Mouse (Mus musculus) spleen, postnatal 10 days (tissue): Measurements from ENCODE around the gene Lhx1.
A peak's percentile ranks its signal among the peaks of the same experiment; 100 is the strongest.

Experiments used
- DNase-seq, 2 experiments: peaks; one replicate each; pipeline ENCODE4 v3.0.0; 2021 to 2022; ENCODE audit warnings: low spot score in 2 of 2

The Lhx1 gene

DNA sequence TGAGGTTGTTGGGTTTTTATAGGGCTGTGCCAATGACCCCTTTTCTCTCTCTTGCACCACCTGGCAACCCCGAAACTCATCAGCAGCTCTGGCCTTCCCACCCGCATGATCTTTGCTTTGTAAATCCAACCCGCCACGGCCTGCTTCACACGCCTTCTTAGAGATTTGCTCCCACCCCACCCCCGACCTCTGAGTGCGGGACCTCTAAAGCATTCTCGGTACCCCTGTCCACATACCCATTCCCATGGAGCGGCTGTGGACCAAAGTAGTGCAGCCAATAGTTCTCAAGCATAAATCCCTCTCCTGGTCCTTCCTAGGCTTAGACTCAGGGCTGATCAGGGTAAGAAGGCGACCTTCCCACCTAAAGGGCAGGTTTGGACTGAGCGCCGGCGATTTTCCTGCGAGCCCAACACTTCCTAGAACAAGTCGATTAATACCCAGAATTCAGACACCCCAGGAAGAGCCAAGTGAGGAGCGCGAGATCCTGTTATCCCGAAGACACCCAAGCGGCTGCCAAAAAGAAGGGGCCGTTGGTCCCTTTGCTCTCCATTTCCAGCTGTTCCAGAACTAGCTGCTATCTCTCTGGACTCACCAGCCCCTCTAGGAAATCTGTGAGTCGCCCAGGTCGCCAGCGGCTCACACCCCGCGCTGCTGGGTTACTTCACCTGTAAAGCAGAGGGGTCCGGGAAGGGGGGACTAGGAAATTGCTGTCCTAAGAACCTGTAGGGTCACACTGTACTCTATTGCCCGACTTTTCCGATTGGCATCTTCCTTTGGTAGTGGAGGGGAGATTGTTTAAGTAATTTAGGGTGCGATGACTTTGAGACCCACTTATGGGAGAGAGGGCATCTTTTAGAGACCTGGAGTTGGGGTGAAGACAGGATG, 1.9 kb upstream of the Lhx1 start:
- DNase-seq = no peak

DNA sequence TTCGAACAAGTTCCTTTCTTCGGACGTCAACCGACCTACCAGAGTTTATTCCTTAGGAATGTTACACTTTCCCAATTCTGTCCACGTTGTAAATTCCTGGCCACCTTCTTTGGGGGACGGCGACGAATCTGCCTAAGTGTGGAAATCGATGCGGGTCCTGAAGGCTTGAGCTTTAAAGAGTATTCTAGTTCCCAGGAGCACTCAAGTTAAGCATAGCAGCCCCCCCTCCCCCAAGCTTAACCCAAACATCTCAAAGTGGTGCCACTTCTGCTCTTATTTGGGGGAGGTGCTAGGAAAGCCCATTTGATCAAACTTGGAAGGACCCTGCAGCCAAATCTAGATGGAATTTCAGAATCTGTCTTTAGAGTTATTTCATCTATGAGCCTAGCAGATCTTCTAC, 1.1 kb upstream of the Lhx1 start:
- no peak for DNase-seq

DNA sequence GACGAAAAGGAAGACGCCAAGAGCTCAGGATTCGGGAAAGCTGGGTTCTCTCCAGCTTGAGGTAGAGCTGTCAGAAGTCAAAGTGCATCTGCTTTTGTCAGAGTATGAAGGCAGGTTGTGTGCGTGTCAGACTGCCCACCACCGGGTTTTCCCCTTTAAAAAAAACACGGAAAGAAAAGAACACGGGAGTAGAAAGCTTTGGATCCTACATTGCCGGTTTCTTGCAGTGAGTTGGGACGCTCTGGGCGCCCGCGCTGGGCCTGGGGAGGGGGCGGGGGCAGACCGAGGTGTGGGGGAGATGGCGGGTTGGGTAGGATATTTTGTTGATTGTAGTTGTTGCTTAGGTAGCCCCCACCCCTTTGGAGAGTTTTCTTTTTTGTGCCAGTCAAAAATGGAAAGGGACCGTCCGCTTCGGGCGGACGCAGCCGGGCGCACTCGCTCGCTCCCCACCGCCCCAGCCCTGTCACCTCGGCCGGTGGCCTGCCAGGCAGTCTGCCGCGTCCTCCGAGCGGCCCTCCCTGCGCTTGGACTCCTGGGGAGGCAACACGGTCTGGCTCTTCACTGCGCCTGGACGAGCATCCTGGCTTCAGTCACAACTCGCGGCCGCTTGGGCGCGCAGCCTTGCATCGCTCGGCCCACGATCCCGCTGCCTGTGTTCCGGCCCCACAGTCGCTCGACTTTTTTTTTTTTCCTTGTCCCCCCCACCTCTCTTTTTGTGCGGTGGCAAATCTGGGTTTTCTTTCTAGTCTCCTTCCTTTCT, 644 bp downstream of the Lhx1 start:
- DNase-seq = no peak

DNA sequence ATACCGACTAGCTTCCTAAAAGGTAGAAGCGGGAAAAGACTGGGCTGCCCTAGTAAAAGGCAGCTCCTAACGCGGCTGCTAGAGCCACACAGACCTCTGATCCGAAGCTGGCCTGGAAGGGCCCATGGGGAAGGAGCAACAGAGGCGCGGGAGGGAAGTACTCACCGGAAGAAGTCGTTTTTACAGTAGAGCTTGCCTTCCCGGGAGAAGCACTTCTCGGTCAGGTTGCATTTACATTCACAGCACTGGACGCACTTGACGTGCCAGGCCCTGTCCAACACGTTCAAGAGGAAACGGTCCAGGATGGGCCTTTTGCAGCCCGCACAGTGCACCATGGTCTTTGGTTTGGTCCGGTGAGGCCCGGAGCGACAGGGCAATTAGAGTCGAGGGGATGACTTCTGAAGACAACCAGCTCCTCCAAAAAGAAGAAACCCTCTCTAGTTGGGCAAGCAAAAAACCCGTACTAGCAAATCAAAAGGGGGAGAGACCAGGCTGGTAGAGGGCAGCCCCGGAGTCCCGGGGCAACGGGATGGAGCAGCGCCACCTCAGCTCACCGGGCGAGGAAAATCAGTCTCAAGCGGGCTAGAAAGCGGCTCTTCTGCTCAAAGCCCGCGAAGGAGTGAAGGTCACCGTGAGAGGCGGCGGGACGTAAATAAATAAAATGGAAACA, 1.4 kb downstream of the Lhx1 start:
- DNase-seq = no peak

DNA sequence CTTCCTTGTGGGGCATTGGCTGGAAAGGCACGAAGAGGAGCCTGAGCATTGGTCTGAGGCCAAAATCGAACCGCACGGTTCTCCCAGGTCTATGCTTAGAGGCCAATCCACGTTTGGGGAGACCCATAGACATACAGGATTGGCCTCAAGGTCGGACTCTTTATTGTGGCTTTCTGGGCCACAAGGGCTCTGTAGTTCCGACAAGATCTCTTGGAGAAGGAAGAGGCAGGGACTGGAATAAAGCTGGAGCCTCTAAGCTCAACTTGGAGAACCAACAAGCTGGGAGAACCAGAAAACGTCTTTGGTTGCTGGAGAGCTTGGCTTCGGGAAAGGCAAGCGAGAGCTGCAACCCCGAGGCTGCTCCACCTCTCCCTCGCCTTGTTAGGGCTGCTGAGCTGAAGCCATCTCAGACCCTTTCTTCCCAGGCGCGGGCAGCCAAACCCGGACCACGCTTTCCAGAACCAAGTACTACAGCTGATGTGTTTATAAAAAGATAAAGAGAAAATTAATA, 2.0 kb downstream of the Lhx1 start:
- no peak for DNase-seq

DNA sequence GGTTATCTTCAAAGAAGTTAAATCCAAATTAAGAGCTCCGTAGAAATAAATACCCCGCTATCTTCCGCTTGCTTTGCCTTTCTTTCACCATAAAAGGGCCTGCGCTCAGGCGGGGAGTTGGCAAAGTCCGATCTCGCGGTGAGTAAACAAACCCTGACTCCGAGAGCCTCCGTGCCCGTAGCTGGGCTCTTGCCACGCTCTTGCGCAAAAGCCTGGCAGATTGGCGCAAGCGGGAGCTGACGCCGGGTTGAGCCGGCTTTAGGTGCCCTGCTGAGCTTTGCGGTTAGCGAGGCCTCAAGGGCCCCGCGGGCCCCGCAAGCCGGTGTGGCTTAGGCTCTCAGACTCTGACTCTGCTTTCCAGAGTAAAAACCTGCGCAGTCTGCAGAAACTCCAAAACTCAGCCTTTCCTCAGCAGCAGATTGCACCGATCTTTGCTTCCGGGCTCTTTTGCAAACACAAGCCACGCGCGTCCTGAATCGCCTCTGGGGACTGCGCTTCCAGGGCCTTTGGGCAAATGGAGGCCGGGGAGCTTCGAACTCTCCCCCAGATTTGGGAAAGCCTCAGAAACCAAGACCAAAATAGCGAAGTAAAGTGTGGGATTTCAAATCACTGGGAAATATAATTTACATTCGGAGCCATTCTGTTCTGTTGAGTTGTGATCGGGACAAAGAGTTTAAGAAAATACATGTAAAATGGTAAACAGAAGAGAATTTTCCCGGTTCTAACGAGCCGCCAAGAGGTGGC, 2.6 kb downstream of the Lhx1 start:
- DNase-seq = peak in 1 of 2 experiments; percentile 28

DNA sequence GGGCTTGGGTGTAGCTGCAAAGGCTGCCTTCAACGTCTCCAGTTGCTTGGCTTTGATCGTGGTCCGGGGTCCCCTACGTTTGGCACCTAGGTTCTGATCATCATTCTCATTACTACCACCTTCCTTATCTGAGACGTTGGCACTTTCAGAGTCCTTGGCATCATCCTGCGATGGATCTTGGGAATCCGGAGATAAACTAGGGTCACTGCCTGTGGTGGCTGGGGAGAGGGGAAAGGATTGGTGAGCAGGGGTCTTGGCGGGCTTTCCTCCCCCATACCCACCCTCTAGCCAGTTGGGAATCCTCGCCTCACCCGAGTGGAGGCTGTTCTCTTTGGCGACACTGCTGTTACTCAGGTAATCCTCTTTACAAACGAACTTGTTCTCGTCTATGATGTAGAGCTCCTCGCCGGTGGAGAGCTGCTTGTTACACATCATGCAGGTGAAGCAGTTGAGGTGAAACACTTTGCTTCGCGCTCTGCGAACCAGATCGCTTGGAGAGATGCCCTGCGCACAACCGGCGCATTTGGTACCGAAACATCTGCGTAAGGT, 3.5 kb downstream of the Lhx1 start:
- DNase-seq = no peak

DNA sequence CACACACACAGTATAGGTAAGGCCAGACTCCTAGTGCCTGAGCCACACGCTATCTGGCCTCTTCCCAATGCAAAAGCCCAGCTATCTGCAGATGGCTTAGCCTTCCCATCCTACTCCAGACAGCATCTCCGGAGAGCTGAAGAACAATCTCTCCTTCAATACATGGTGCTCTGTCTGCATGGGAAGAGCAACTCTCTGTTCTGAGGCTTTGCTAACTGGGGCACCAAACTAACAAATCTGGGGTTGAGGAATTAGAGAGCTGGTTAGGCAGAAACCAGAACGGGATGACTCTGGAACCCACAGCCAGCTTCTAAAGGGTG, 4.3 kb downstream of the Lhx1 start:
- DNase-seq = no peak

DNA sequence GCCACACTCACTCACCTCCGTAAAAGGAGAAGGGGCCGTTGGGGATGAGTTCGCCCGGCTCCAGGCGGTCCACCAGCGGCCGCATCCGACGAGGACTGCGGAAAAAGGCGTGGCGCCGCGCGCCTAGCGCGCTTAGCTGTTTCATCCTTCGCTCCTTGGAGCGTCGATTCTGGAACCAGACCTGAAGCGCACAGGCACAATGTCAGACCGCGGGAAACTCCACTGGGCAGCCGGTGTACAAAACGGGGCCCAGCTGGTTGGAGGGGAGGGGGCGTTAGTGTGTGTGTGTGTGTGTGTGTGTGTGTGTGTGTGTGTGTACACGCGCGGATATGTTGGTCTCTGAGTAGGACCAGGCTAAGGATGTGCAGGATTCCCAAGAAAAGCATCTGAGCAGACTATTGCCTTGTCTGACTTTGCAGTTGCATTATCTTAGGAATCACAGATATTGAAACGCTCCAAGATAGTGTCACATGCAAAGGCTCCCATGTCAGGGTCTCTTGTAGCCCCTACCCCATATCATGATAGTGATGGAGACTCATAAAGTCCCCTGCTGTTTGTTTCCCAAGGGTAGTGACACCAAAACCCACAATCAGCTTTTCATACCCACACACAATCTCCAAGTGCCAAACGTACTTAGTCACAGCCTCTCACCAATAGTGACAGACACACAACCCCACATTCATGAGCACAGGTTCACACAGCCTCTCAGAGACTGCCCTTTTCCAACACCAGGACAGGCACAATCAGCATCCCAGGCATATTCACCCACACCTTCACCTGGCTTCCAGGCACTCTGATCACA, 4.9 kb downstream of the Lhx1 start:
- DNase-seq = no peak

DNA sequence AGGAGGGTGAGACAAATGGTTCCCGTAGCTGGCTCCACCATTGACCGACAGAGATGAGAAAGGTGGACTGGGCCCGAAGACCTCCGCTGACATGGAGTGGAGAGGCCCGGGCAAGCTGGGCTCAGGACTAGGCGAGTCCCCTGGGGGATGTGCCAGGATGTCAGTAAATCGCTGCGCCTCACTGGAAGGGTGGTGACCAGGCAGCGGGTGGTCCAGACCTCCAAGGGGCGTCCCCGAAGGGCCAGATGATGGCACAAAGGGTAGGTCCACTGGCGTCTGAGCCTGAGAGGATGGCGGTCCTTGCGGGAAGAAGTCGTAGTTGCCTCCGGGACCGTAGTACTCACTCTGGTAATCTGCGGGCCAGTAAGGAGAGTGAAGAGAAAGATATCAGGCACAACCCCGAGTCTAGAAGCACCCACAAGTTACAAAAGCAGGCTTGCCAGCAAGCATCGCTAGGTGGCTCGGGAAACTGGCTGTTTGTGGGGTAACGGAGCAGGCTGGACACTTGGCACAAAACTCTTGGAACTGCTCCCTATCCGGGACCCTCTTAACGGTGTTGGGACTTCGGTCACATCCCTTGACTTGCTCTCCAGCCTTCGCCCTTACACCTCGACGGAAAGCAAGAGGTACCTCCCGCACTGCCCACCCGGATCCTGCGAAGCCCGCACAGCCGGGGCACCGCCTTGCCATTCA, 5.6 kb downstream of the Lhx1 start:
- DNase-seq = no peak

DNA sequence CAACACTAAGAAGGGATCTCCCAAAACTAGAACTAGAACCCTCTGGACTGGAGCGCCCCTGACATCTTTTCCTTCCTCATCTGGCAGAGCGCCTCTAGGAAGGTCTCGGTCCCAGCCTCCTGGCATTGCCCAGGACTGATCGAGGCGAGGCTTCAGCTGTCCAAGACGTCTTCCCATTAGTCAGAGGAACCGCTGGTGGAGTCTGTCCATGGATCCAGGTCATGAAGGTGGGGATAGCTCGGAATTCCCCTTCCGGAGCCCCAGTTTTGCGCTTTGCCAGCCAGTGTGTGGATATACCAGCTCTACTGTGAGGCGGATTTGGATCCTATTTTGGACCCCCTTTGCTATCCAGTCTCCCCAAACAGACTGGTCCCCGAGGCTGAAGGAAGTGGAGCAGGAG, 6.3 kb downstream of the Lhx1 start:
- DNase-seq = no peak

DNA sequence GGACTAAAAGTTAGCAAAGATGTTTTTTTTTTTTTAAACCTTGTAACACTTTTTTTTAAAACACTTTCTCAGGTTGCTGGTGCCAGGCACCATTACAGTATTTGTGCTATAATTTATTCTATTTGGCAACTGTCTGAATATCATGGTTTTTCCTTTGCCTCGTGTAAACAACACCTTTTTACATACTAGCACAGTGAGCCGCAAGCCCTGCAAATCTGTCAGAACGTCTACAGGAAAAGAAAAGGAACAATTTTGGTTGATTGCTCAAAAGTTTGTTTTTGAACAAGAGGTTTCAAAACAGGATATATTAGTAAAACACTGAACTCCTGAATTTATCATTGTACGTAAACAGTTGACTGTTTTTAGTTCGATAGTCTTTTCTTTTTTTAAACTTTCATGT, 7.1 kb downstream of the Lhx1 start:
- no peak for DNase-seq

DNA sequence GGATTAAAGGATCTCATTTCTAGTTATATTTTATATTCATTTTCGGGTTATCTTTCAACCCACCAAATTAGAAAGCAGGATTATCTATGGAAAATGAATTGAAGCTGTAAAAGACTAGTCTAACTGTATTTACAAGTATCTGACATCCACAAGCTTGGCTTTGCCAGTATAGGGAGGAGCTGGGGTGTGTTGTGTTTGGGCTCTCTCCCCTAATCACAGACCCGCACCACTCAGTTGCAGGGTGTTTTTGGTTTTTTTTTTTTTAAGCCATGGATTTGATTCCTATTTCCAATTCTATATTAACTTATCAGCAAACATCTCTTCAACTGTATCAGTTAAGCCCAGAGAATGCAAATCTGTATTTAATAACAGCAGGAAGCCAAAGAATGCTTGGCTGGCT, 7.9 kb downstream of the Lhx1 start:
- no peak for DNase-seq

DNA sequence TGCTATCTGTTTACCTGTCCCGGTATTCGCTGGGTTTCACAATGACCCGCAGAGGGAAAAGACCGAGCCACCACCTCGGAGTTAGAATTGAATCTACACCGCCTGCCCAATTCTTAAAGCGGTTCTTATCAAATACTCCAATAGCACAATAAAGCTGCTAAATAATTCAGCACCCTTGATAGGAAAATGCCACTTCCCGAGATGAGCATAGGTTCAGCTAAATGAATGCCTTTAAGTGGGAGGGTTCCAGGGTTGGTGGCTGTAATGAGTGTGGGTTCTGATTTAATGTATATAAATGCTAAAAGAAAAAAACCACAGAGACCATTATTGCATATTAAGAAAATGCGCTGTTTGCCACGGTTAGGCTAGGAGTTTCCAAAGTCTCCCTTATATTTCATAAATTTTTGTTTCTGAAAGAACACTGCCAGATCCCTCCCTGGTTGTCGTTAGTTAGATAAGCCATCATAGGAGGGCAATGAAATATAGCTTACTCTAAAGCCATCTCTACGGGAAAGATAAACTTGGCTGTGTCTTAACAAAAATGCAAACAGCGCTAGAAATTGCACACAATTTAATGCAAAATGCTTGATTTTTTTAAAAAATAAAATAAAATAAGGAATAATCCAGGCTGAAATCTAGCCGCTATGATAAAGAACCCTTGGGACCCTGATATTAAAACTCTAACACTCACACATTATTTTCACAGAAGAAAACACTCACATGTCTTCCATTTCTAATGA, 8.7 kb downstream of the Lhx1 start:
- DNase-seq = no peak

DNA sequence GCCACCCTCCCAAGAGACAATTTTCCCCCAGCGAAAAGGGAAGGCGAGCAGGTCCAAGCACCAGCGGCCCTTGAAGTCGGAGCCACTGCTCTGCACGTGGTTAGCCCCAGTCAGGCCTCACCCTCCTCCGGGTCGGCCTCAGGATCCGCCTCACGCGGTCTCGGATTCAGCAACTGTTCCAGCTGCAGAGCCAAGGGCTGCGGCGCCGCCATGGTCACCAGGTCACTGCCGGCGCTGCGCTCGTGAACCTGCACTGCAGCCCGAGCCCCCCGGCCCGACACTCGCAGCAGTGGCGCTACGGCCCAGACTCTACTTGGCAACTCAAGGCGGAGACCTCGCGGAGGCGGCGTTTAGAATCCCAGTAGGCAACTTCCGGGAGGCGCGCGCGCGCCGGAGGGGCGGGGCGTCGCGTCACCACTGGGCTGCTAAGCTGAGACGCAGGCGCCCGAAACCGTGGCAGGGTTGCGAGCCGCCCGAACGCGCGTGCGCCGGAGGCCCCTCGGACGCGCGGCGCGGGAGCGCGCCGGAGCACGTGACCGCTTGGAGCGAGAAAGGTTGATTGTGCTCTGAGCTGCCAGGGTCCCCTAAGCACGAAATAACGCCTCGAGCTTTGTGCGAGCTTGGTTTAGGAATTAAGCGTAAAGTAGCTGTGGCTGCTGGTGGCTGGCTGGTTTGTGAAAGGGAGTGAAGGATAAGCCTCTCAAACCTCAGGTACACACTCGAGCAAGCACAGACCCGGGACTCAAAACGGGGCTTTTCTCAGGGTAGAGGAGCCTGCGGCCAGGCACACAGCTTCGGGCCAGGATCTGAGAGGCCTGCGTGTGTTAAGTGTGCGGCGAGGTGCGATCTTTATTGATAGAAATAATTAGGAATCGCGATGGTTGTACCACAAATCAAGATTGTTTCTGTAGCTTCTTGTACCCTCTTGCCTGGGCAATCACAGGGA, 11.9 kb downstream of the Lhx1 start, which contains the start of gene Aatf:
Aatf (minus strand) TSS at position 352 of the 946 bp plus-strand sequence.
- DNase-seq = peak; percentile 91 to 97

DNA sequence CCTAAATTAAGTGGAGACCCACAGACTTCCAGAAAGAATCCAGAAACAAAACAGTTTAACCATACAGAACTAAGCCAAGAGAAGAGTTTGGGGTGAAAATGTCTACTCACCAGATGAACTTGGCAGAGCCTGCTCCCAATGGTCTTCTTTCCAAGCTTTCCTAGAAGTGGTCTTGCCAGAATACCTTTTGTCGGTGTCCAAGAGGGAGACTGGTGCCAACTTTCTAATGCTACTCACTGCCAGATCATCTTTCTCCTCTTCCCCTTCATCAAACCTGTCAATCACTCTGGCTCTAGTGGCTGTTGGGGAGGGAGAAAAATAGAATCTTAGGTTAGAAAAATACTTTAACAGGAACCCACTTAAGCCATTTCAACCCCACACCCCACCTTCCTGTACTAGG, 13.3 kb downstream of the Lhx1 start:
- DNase-seq = no peak

DNA sequence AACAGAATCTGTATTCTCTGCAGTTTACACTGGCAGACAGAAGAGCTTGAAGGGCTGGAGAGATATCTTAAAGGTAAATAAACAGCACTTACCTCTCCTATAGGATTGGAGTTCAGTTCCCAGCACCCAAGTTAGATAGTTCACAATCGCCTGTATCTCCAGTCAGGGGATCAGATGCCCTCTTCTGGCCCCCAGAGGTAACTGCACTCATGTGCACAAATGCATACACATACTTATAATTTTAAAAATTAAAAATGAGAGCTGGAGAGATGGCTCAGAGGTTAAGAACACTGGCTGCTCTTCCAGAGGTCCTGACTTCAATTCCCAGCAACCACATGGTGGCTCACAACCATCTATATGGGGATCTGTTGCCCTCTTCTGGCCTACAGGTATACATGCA, 21.0 kb downstream of the Lhx1 start:
- DNase-seq = no peak

DNA sequence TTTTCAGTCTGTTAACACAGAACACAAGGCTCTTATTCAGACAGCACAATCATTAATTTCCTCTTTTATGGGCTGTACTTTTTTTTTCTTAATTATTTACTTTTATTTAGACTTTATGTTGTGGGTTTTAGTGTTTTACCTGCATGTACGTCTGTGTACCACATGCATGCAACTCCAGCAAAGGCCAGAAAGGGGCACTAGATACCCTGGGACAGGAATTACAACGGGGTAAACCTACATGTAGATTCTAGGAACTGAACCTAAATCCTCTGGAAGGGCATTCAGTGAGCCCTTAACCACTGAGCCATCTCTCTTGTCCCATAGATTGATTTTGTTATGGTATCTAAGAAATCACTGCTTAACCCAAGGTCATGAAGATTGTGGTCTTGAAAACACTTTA, 27.4 kb downstream of the Lhx1 start:
- DNase-seq = peak in 1 of 2 experiments; percentile 16
